Mouse (Mus musculus): ENCODE measurements around the gene Tmem145. TPM values are rescaled to one million over a fixed set of nuclear protein-coding genes. Genes with fewer than 3 reads are reported as not detected.

The Tmem145 gene
- polyA plus RNA-seq, 1 experiment from 2014 or later, result 0.50 TPM

GRCm38 (mm10) chr7:25303685-25304006, 2.3 kb upstream of the Tmem145 start:
- H3K4me3 ChIP-seq (replicated peaks; ENCODE audit: low read depth, low read length), result no peak overlapping the region
- H3K4me2 ChIP-seq (ENCODE audit: low read length), result no peak overlapping the region
- no peak for ATAC-seq (replicated peaks; ENCODE audit: low FRiP score, low read depth)
- no peak for TF ChIP-seq CTCF (IDR thresholded peaks at IDR 0.05; ENCODE audit: low read depth)
- 0 out of 2 replicates have a peak, but pooled peaks cover 5% of the 10 kb centered on the region for H3K4me1 ChIP-seq (replicated peaks; ENCODE audit: insufficient read depth, low read length)
- H3K27ac ChIP-seq, result no peak overlapping the region
- DNase-seq (ENCODE audit: low spot score), result no peak
- peaks cover 4% of the 10 kb centered on the region; the same call in 1 of the 2 replicates for H3K27me3 ChIP-seq (ENCODE audit: insufficient read depth, low read length)
- H3K9ac ChIP-seq (ENCODE audit: low read depth, low read length), result no peak overlapping the region
- H3K36me3 ChIP-seq (ENCODE audit: insufficient read depth, low read length), result no peaks in the 10 kb centered on the region
- no peaks in the 10 kb centered on the region for H3K9me3 ChIP-seq (replicated peaks; ENCODE audit: low read length)
- WGBS, result 63% methylated on average over 3 of the region's 3 CpGs

- no peaks in the 10 kb centered on the region for H3K36me3 ChIP-seq (ENCODE audit: insufficient read depth, low read length)
- peak overlapping the region; percentile 42 for H3K4me3 ChIP-seq (replicated peaks; ENCODE audit: low read depth, low read length)
- 0 out of 2 replicates have a peak, but pooled peaks cover 5% of the 10 kb centered on the region for H3K4me1 ChIP-seq (replicated peaks; ENCODE audit: insufficient read depth, low read length)
- TF ChIP-seq CTCF (IDR thresholded peaks at IDR 0.05; ENCODE audit: low read depth), result no peak
- DNase-seq (ENCODE audit: low spot score), result no peak
- H3K27ac ChIP-seq, result no peak overlapping the region
- peak overlapping the region; percentile 88 for H3K4me2 ChIP-seq (ENCODE audit: low read length)
- H3K9ac ChIP-seq (ENCODE audit: low read depth, low read length), result no peak overlapping the region
- H3K27me3 ChIP-seq (ENCODE audit: insufficient read depth, low read length), result peaks cover 4% of the 10 kb centered on the region; the same call in 1 of the 2 replicates
- WGBS, result 0% methylated on average over 2 of the region's 2 CpGs
- ATAC-seq (replicated peaks; ENCODE audit: low FRiP score, low read depth), result no peak
- no peaks in the 10 kb centered on the region for H3K9me3 ChIP-seq (replicated peaks; ENCODE audit: low read length)
Measured at GRCm38 (mm10) chr7:25305481-25305880, 425 bp upstream of the Tmem145 start.

GRCm38 (mm10) chr7:25306614-25306996, 699 bp downstream of the Tmem145 start:
- no peak for TF ChIP-seq CTCF (IDR thresholded peaks at IDR 0.05; ENCODE audit: low read depth)
- Histone ChIP-seq H3K4me3 (replicated peaks; ENCODE audit: low read depth, low read length) (no peak overlapping the region), H3K36me3 (ENCODE audit: insufficient read depth, low read length) (no peaks in the 10 kb centered on the region), H3K27ac (no peak overlapping the region), H3K4me1 (replicated peaks; ENCODE audit: insufficient read depth, low read length) (0 out of 2 replicates have a peak, but pooled peaks cover 5% of the 10 kb centered on the region), H3K4me2 (ENCODE audit: low read length) (no peak overlapping the region), H3K27me3 (ENCODE audit: insufficient read depth, low read length) (peaks cover 4% of the 10 kb centered on the region; the same call in 1 of the 2 replicates), H3K9me3 (replicated peaks; ENCODE audit: low read length) (no peaks in the 10 kb centered on the region), H3K9ac (ENCODE audit: low read depth, low read length) (no peak overlapping the region)
- 38% methylated on average over 2 of the region's 2 CpGs for WGBS
- ATAC-seq (replicated peaks; ENCODE audit: low FRiP score, low read depth) (no peak), DNase-seq (ENCODE audit: low spot score) (no peak)

GRCm38 (mm10) chr7:25308702-25309318, 2.9 kb downstream of the Tmem145 start:
- Histone ChIP-seq H3K4me2 (ENCODE audit: low read length) (no peak overlapping the region), H3K36me3 (ENCODE audit: insufficient read depth, low read length) (no peaks in the 10 kb centered on the region), H3K4me1 (replicated peaks; ENCODE audit: insufficient read depth, low read length) (0 out of 2 replicates have a peak, but pooled peaks cover 5% of the 10 kb centered on the region), H3K4me3 (replicated peaks; ENCODE audit: low read depth, low read length) (no peak overlapping the region), H3K9me3 (replicated peaks; ENCODE audit: low read length) (no peaks in the 10 kb centered on the region), H3K9ac (ENCODE audit: low read depth, low read length) (no peak overlapping the region), H3K27ac (no peak overlapping the region), H3K27me3 (ENCODE audit: insufficient read depth, low read length) (peaks cover 11% of the 10 kb centered on the region)
- ATAC-seq (replicated peaks; ENCODE audit: low FRiP score, low read depth) (no peak), DNase-seq (ENCODE audit: low spot score) (no peak)
- WGBS, result 51% methylated on average over 17 of the region's 17 CpGs
- TF ChIP-seq CTCF (IDR thresholded peaks at IDR 0.05; ENCODE audit: low read depth), result no peak

GRCm38 (mm10) chr7:25309425-25309824, 3.5 kb downstream of the Tmem145 start:
- H3K27me3 ChIP-seq (ENCODE audit: insufficient read depth, low read length), result peaks cover 17% of the 10 kb centered on the region
- no peak for ATAC-seq (replicated peaks; ENCODE audit: low FRiP score, low read depth)
- no peak overlapping the region for H3K9ac ChIP-seq (ENCODE audit: low read depth, low read length)
- H3K27ac ChIP-seq, result no peak overlapping the region
- H3K9me3 ChIP-seq (replicated peaks; ENCODE audit: low read length), result no peaks in the 10 kb centered on the region
- H3K4me2 ChIP-seq (ENCODE audit: low read length), result no peak overlapping the region
- H3K4me3 ChIP-seq (replicated peaks; ENCODE audit: low read depth, low read length), result no peak overlapping the region
- H3K36me3 ChIP-seq (ENCODE audit: insufficient read depth, low read length), result no peaks in the 10 kb centered on the region
- DNase-seq (ENCODE audit: low spot score), result no peak
- 84% methylated on average over 9 of the region's 9 CpGs for WGBS
- H3K4me1 ChIP-seq (replicated peaks; ENCODE audit: insufficient read depth, low read length), result 0 out of 2 replicates have a peak, but pooled peaks cover 5% of the 10 kb centered on the region
- TF ChIP-seq CTCF (IDR thresholded peaks at IDR 0.05; ENCODE audit: low read depth), result no peak

GRCm38 (mm10) chr7:25311193-25311592, 5.3 kb downstream of the Tmem145 start:
- no peak for TF ChIP-seq CTCF (IDR thresholded peaks at IDR 0.05; ENCODE audit: low read depth)

GRCm38 (mm10) chr7:25313325-25313724, 7.4 kb downstream of the Tmem145 start:
- H3K4me3 ChIP-seq (replicated peaks; ENCODE audit: low read depth, low read length), result no peak overlapping the region
- peaks cover 27% of the 10 kb centered on the region for H3K27me3 ChIP-seq (ENCODE audit: insufficient read depth, low read length)

More at GRCm38 (mm10) chr7:25311193-25311592, 5.3 kb downstream of the Tmem145 start:
- Histone ChIP-seq H3K36me3 (ENCODE audit: insufficient read depth, low read length) (no peaks in the 10 kb centered on the region), H3K9me3 (replicated peaks; ENCODE audit: low read length) (no peaks in the 10 kb centered on the region), H3K4me3 (replicated peaks; ENCODE audit: low read depth, low read length) (no peak overlapping the region), H3K27me3 (ENCODE audit: insufficient read depth, low read length) (peaks cover 31% of the 10 kb centered on the region), H3K4me1 (replicated peaks; ENCODE audit: insufficient read depth, low read length) (peaks cover 15% of the 10 kb centered on the region), H3K9ac (ENCODE audit: low read depth, low read length) (no peak overlapping the region), H3K4me2 (ENCODE audit: low read length) (no peak overlapping the region), H3K27ac (no peak overlapping the region)
- ATAC-seq (replicated peaks; ENCODE audit: low FRiP score, low read depth) (no peak), DNase-seq (ENCODE audit: low spot score) (no peak)
- WGBS, result 84% methylated on average over 11 of the region's 11 CpGs

More at GRCm38 (mm10) chr7:25313325-25313724, 7.4 kb downstream of the Tmem145 start:
- no peak overlapping the region for H3K27ac ChIP-seq
- H3K4me1 ChIP-seq (replicated peaks; ENCODE audit: insufficient read depth, low read length), result peaks cover 19% of the 10 kb centered on the region
- H3K36me3 ChIP-seq (ENCODE audit: insufficient read depth, low read length), result no peaks in the 10 kb centered on the region
- no peak for ATAC-seq (replicated peaks; ENCODE audit: low FRiP score, low read depth)
- no peak overlapping the region for H3K4me2 ChIP-seq (ENCODE audit: low read length)
- TF ChIP-seq CTCF (IDR thresholded peaks at IDR 0.05; ENCODE audit: low read depth), result no peak
- DNase-seq (ENCODE audit: low spot score), result no peak
- 47% methylated on average over 7 of the region's 7 CpGs for WGBS
- H3K9ac ChIP-seq (ENCODE audit: low read depth, low read length), result no peak overlapping the region
- no peaks in the 10 kb centered on the region for H3K9me3 ChIP-seq (replicated peaks; ENCODE audit: low read length)

All from kidney, postnatal 0 days (tissue).